Mouse (Mus musculus) CH12.LX (cell line): Measurements from ENCODE around the gene Phrf1.

Source experiments
- BHLHE40 ChIP-seq: IDR thresholded peaks from 2 replicates; pipeline ENCODE4 v1.6.1; 2011; ENCODE audit warnings: mild to moderate bottlenecking, low read depth, low read length, improper control_type of control experiment
- CTCF ChIP-seq, 2 experiments: IDR thresholded peaks in 1 of 2; conservative IDR thresholded peaks in 1 of 2; 2 replicates each; pipeline ENCODE4 v1.5.1; 2011 to 2012; ENCODE audit warnings: low read depth in 2 of 2, low read length in 2 of 2, improper control_type of control experiment in 1 of 2, inconsistent platforms in 1 of 2, mild to moderate bottlenecking in 1 of 2, moderate library complexity in 1 of 2
- ELF1 ChIP-seq: IDR thresholded peaks from 2 replicates; pipeline ENCODE4 v1.6.1; 2014; ENCODE audit warnings: low read depth, mild to moderate bottlenecking, inconsistent platforms, low read length, improper control_type of control experiment
- EP300 ChIP-seq: IDR thresholded peaks from 2 replicates; pipeline ENCODE4 v1.6.1; 2011; ENCODE audit warnings: low read length, improper control_type of control experiment
- ETS1 ChIP-seq: conservative IDR thresholded peaks from 2 replicates; pipeline ENCODE4 v1.6.1; 2012; ENCODE audit warnings: low read depth, mild to moderate bottlenecking, inconsistent platforms, low read length, improper control_type of control experiment, moderate library complexity
- MAFK ChIP-seq: IDR thresholded peaks from 2 replicates; pipeline ENCODE4 v1.6.1; 2011; ENCODE audit warnings: low read length, improper control_type of control experiment; ENCODE audit not compliant: insufficient replicate concordance
- MYC ChIP-seq: IDR thresholded peaks from 2 replicates; pipeline ENCODE4 v1.6.1; 2011; ENCODE audit warnings: low read depth, mild to moderate bottlenecking, improper control_type of control experiment, low read length
- POLR2A ChIP-seq: IDR thresholded peaks from 2 replicates; pipeline ENCODE4 v1.6.1; 2011; ENCODE audit warnings: low read depth, mild to moderate bottlenecking, improper control_type of control experiment, low read length
- SIN3A ChIP-seq: IDR thresholded peaks from 2 replicates; pipeline ENCODE4 v1.6.1; 2012; ENCODE audit warnings: low read length, improper control_type of control experiment, inconsistent platforms
- TCF12 ChIP-seq: IDR thresholded peaks from 2 replicates; pipeline ENCODE4 v1.6.1; 2014; ENCODE audit warnings: low read depth, mild to moderate bottlenecking, inconsistent platforms, low read length, improper control_type of control experiment
- UBTF ChIP-seq: IDR thresholded peaks from 2 replicates; pipeline ENCODE4 v1.6.1; 2012; ENCODE audit warnings: low read depth, mild to moderate bottlenecking, inconsistent platforms, low read length, improper control_type of control experiment, moderate library complexity
- ZMIZ1 ChIP-seq: IDR thresholded peaks from 2 replicates; pipeline ENCODE4 v1.6.1; 2012; ENCODE audit warnings: low read depth, mild to moderate bottlenecking, inconsistent platforms, low read length, improper control_type of control experiment

DNA sequence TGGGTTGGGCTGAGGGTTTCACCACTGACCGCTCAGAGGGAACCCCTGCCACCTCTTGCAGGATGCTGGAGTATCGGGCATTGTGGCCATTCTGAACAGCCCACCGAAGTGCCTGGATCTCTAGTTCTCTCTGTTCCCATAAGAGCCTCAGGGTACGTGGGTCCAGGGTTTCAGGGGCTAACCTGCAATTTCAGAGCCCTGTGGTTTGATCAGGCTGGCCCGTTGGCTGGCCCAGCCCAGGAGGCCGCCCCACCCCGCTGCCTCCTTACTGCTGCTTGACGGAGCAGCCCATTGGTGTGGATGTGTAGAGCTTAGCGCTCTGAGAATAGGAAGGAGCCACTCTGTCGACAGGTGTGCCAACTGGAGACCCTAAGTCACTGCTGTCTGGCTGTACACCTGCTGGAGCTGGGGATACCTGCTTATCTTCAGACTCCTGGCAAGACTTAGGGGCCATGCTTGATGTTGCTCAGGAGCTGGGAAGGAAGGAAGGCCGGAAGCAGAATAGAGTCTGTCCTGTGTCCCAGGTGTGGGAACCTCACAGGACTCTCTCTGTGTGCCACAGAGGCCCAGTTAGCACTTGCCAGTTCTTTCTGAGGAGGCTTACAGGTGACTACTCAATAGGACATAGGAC is 14.9 kb upstream of the Phrf1 start, which contains the start of gene Lmntd2:
- TF ChIP-seq POLR2A (no peak), EP300 (no peak), CTCF (conservative IDR thresholded peaks at IDR 0.05 in 1 of 2, IDR thresholded peaks at IDR 0.05 in 1 of 2; ENCODE audit: low read depth in 2 of 2, low read length in 2 of 2) (no peak), UBTF (no peak), TCF12 (no peak), ETS1 (no peak), ZMIZ1 (no peak), SIN3A (no peak), MYC (no peak), BHLHE40 (no peak), ELF1 (no peak), MAFK (no peak)
